Mouse (Mus musculus): ENCODE measurements around the gene Sema5a. TPM values are rescaled to one million over a fixed set of nuclear protein-coding genes. Genes with fewer than 3 reads are reported as not detected.
A peak's percentile ranks its signal among the peaks of the same experiment; 100 is the strongest.

Gene Sema5a
- total and polyA plus RNA-seq, 3 experiments = 11.6 to 14.4 (median 12.5) TPM

- DNase-seq = no peak
Observed at GRCm38 (mm10) chr15:32647061-32647687, 402.6 kb downstream of the Sema5a start.

GRCm38 (mm10) chr15:32654046-32654445 lies 409.4 kb downstream of the Sema5a start:
- DNase-seq = no peak

GRCm38 (mm10) chr15:32656017-32656416 lies 411.4 kb downstream of the Sema5a start:
- no peak for DNase-seq

GRCm38 (mm10) chr15:32676446-32676845 lies 431.8 kb downstream of the Sema5a start:
- DNase-seq = no peak

GRCm38 (mm10) chr15:32685152-32685551 lies 440.5 kb downstream of the Sema5a start:
- DNase-seq = no peak

- no peak for DNase-seq
Observed at GRCm38 (mm10) chr15:32691021-32691420, 446.4 kb downstream of the Sema5a start.

GRCm38 (mm10) chr15:32693006-32693405 lies 448.4 kb downstream of the Sema5a start:
- no peak for DNase-seq

- no peak for DNase-seq
Observed at GRCm38 (mm10) chr15:32717298-32717985, 472.8 kb downstream of the Sema5a start.

GRCm38 (mm10) chr15:32718293-32718963 lies 473.8 kb downstream of the Sema5a start:
- DNase-seq = peak; percentile 52

- DNase-seq = no peak
Observed at GRCm38 (mm10) chr15:32718964-32719311, 474.3 kb downstream of the Sema5a start.

GRCm38 (mm10) chr15:32730839-32731238 lies 486.2 kb downstream of the Sema5a start:
- peak; percentile 46 for DNase-seq

Other genes with a start within 250 kb of the Sema5a start
- gene Tas2r119, start 67.5 kb upstream of the Sema5a start, total RNA-seq (2021) = not detected
- gene Tas2r119, start 67.5 kb upstream of the Sema5a start, polyA plus RNA-seq (2012; rRNA removed) = not detected in 2 replicates

Measured in adrenal gland, adult 2 months (tissue).